Mouse (Mus musculus) brain, adult 2 months (tissue): Measurements from ENCODE around the gene Pdzrn4.
A peak's percentile ranks its signal among the peaks of the same experiment; 100 is the strongest.

Experiments used
- DNase-seq: peaks from one replicate; pipeline ENCODE4 v3.0.0; 2011; ENCODE audit warnings: low read depth, low spot score

The Pdzrn4 gene

DNA sequence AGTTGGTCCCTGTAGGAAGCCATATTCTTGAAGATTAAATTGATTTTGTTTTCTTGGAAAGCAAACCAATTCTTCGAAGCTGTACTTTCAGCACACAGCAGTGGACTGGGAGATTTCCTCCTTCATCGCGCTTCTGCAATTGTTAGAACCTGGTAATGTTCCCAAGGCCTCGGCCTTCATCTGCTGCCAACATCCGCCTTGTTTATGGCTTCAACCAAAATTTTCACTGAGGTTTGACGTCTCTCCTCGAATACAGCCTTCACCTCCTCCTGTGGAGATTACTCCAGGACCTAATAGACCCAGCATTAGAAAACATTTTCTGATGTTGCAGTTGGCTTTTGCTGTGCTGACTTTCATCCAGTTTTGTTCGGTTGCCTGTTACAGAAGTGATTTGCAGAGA lies 307.5 kb downstream of the Pdzrn4 start:
- no peak for DNase-seq

DNA sequence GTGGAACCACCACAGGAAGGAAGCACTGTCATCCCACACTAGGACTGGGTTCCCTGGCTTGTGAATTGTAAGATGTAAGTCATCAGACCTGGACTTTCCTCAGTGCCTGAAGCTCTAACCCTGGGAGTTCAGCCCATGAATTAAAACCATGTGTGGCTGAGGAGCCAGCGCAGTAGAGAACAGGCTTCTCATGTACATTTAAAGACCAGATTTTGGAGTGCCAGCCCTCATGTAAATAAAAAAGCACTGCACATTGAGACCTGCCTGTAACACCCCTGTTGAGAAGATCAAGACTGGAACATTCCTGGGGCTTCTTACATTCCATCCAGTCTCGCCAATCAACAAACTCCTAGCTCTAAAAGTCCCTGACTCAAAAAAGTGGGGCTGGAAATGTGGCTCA lies 342.0 kb downstream of the Pdzrn4 start:
- no peak for DNase-seq

- no peak for DNase-seq
These were observed 343.2 kb downstream of the Pdzrn4 start for GRCm38 (mm10) chr15:92739887-92740286.

- peak; percentile 43 for DNase-seq
These were observed 346.9 kb downstream of the Pdzrn4 start for GRCm38 (mm10) chr15:92743624-92744023.

DNA sequence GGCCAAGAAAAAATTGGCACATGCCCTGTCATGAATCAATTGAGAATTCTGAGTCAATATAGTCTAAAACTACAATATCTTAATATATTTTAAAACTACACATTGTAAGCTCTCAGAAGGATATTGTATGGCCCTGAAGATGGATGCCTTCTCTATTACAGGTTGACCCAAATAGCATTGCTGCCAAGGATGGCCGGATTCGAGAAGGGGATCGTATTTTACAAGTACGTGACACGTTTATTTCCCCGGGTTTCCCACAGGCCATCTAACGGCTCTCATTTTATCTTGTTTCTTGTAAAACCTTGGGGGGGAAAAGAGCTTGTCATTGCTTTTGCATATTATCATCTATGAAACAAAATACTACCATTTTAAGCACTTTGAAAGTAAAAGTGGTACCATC lies 349.4 kb downstream of the Pdzrn4 start:
- DNase-seq, result no peak

DNA sequence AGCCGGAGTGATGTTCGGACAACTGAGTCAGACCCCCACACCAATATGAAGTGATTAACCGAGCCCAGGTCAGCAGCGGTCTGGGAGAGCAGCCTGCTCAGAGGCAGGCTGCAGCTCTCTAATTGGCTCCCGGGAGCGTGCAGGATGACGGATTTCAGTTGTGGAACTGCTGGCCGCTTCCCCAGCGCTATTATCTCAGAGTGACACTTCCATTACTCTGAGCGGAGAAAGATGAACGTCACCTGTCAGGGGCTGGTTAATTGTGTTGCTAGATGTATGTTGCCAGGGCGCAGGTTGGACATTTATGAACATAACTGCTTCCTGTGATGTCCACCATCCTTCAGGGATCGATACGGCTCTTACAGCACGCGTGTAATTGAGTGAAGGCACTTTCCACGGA lies 355.5 kb downstream of the Pdzrn4 start:
- no peak for DNase-seq

DNA sequence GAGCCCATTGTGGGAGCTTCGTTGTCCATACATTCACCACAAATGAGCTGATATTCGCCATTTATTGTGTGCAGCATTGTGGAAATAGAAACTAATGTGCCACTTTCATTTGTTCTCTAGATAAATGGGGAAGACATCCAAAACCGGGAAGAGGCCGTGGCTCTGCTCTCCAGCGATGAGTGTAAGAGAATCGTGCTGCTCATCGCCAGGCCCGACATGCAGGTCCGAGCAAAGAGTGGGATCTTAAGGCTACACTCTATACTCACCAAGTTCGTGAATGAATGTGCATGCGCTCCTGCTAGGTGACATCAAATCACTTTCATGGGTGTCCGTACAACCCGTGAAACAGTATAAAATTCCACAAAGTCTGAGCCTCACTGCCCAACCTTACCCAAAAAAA lies 355.9 kb downstream of the Pdzrn4 start:
- DNase-seq, result no peak

DNA sequence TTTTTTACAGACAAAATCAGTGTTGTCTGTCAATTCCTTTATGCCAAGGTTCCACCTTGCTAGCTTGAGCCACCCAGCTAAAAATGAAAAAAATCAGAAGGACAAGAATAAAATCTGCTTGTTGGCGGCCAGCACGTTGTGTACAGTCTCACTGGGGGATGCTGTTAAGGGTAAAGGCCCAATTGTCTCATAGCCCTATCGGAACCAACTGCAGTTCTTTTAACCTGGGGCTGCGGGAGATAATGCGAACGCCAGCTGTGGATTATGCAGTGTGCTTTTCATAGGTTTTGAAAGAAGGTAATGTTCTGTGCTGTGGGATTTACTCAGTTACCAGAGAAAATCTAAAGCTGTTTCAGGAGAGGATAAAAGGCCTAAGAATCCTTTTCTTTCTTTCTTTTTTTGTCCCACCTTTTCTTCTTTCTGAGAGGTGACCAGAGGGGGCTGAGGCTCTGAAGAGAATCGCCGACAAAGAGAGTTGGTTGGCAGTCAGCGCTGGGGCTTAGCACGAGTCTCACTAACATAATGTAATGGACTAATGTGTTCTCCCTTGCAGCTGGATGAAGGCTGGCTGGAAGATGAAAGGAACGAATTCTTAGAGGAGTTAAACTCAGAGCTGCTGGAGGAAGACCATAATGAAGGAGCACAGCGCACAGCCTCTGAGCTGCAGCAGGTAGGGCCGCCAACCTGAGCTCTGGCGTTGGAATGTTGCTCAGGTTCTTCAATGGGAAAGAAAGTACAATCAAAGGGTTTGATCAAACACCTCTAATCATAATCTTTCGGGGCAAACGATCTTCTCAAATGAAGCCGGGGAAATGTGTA lies 360.6 kb downstream of the Pdzrn4 start:
- no peak for DNase-seq

DNA sequence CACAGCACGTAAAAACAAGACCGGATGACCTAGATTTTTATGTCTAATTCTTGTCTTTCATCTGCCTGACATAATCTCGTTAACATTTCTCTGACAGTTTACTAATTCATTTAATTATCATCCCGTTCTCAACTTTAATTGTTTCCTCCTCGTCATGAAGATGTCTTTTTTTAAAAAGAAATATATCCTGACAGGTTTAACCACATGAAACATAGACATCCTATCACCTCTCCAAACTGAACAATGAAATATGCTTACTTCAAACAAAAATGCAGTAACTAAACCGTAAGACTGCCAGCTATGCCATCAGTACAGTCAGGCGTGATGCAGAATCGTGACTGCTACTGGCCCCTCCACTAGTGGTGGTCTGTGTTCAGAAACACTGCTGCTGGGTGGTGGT lies 362.3 kb downstream of the Pdzrn4 start:
- no peak for DNase-seq

GRCm38 (mm10) chr15:92763303-92763702 lies 366.6 kb downstream of the Pdzrn4 start:
- DNase-seq, result no peak

GRCm38 (mm10) chr15:92769535-92769934 lies 372.9 kb downstream of the Pdzrn4 start:
- DNase-seq, result peak; percentile 52

GRCm38 (mm10) chr15:92788036-92788435 lies 391.4 kb downstream of the Pdzrn4 start:
- DNase-seq, result peak; percentile 11

GRCm38 (mm10) chr15:92794275-92794674 lies 397.6 kb downstream of the Pdzrn4 start:
- DNase-seq, result no peak

- peak; percentile 26 for DNase-seq
These were observed 409.3 kb downstream of the Pdzrn4 start for GRCm38 (mm10) chr15:92805934-92806333.

DNA sequence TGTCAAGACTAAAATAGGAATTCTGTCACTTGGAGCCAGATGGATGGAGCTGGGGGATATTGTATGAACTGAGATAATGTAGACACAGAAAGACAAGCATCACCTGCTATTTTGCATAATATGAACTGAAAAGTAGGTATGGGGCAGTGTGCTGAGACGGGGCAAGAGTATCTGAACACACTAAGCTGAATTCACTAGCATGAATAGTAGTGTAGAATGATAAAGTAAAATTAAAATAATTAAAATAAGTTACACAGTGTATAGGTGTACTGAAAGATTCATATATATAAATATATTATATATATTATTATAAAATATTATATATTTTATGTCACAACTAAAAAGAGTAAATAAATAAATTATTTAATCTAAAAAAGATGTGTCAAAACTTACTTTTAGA lies 409.7 kb downstream of the Pdzrn4 start:
- DNase-seq, result no peak
